Mouse (Mus musculus) forebrain, embryonic 10.5 days (tissue): ENCODE data around the gene Tecr. TPM values are rescaled to one million over a fixed set of nuclear protein-coding genes. Genes with fewer than 3 reads are reported as not detected.
"Not testable (repeated sequence)": the region's sequence is repeated elsewhere in the genome, so short reads cannot be mapped to it uniquely, and the experiment has no call there.

Experiments
- DNase-seq: peaks from one replicate; pipeline ENCODE4 v3.0.0-alpha.2; 2017; ENCODE audit warnings: low spot score; ENCODE audit errors: extremely low spot score
- H3K27ac ChIP-seq: fragments of 300-500 bp; sonication (generic); 2 replicates; pipeline ENCODE4 v1.5.1; 2016; ENCODE audit warnings: mild to moderate bottlenecking
- H3K27me3 ChIP-seq: fragments of 300-500 bp; sonication (generic); 2 replicates; pipeline ENCODE4 v1.6.1; 2016; ENCODE audit warnings: mild to moderate bottlenecking; ENCODE audit not compliant: poor library complexity, severe bottlenecking
- H3K36me3 ChIP-seq: fragments of 300-500 bp; sonication (generic); replicated peaks from 2 replicates; pipeline ENCODE4 v1.6.1; 2016; ENCODE audit warnings: mild to moderate bottlenecking, moderate library complexity
- H3K4me1 ChIP-seq: fragments of 300-500 bp; sonication (generic); 2 replicates; pipeline ENCODE4 v1.6.1; 2016
- H3K4me3 ChIP-seq: fragments of 300-500 bp; sonication (generic); 2 replicates; pipeline ENCODE4 v1.5.1; 2016; ENCODE audit warnings: mild to moderate bottlenecking, moderate library complexity
- H3K9me3 ChIP-seq: fragments of 300-500 bp; sonication (generic); 2 replicates; pipeline ENCODE4 v1.6.1; 2016; ENCODE audit warnings: mild to moderate bottlenecking, moderate library complexity
- WGBS: fragments of 180-500 bp; shearing (Covaris S2); methylation state at CpG from one replicate; pipeline ENCODE4 v1.1.7; 2016; 5-methylcytosine and 5-hydroxymethylcytosine counted together
- polyA plus RNA-seq: library from polyadenylated mRNA; unstranded; fragments of >200 nt; fragmentation: Nextera tagmentation; extraction: Ambion mirVana; gene quantifications from 2 replicates; pipeline ENCODE4 v1.2.1, GENCODE M21; 2016

The Tecr gene
- polyA plus RNA-seq, 1 experiment from 2014 or later: 637 TPM

DNA sequence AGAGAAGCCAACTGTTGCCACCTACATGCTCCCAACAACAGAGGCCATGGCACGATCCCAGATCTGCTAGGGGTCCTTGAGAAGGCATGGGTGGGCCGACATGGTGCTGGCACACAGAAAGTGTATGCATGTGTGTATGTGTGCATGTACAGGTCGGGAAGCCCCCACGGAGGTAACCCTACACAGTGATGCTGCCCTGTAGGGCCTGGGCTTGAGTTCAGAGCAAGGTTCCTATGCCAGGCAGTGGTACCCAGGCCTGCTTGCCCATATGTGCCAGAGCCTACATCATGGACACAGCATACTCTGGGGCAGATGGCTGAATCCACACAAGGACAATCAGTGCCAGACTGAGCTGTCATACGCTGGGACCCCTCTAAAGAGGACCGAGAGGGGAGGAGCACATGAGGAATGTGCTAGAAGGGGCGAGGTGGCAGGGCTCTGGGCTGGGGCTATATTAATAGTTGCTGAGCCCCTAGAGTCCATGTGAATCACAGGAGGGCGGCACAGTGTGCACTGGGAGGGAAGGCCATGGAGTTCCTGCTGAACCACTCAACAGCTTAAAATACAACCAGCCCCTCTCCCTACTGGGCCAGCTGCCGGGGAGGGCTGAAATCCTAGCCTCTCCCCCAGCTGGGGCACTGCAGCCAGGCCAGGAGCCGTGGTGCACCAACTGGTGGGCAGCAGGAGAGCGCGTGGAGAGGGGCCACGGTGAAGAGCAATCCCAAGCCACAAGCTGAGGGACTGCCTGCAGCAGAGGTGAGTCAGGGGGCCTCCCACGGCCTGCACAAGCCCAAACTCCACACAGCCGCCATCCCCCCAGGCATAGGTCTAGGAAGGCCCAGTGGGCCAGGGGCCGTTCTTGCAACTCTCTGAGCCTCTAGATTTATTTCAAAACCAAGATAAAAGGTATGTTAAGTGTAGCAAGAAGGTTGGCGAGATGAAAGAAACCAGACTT is 31.9 kb downstream of the Tecr start:
- H3K27me3 ChIP-seq: no peaks in the 10 kb centered on the region
- no peak overlapping the region for H3K4me3 ChIP-seq
- no peaks in the 10 kb centered on the region for H3K9me3 ChIP-seq
- peaks cover 60% of the 10 kb centered on the region for H3K4me1 ChIP-seq
- DNase-seq: peak; percentile 12
- 86% methylated on average over 17 of the region's 17 CpGs for WGBS
- H3K27ac ChIP-seq: peak overlapping the region; percentile 63; the same call in 1 of the 2 replicates
- peaks cover 80% of the 10 kb centered on the region for H3K36me3 ChIP-seq

DNA sequence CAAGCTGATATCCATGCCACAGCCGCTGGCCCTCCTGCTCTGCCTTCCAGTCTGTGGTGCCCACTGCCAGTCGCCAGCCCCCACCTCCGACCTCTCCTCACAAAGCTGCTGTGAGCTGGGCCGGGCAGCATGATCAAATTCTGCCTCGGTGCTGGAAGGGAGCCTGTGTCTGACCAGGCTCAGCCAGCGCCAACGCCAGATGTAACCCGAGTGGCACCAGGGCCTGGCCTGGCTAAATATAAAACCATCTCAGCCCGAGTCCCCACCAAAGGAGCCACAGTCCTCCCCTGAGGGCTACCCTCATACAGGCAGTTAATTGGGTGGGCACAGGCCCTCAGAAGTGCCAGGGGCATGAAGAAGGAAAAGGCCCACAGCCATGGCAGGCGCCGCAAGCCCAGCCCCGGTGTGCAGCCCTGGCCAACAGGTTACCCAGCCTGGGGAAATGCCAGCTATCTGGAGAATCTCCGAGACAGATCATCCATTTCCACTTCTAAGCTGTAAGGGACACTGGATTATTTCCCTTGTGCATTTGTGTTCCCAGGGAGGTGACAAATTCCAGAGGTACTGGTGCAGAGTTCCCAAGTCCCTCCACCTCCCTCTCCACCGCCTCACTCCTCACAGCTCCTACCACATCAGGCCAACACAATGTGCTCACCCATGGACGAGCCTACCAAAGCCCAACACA is 33.0 kb downstream of the Tecr start:
- H3K36me3 ChIP-seq: peaks cover 80% of the 10 kb centered on the region
- no peak overlapping the region for H3K4me3 ChIP-seq
- DNase-seq: no peak
- H3K27me3 ChIP-seq: no peaks in the 10 kb centered on the region
- no peak overlapping the region for H3K27ac ChIP-seq
- 91% methylated on average over 15 of the region's 15 CpGs for WGBS
- H3K9me3 ChIP-seq: no peaks in the 10 kb centered on the region
- H3K4me1 ChIP-seq: peaks cover 56% of the 10 kb centered on the region

DNA sequence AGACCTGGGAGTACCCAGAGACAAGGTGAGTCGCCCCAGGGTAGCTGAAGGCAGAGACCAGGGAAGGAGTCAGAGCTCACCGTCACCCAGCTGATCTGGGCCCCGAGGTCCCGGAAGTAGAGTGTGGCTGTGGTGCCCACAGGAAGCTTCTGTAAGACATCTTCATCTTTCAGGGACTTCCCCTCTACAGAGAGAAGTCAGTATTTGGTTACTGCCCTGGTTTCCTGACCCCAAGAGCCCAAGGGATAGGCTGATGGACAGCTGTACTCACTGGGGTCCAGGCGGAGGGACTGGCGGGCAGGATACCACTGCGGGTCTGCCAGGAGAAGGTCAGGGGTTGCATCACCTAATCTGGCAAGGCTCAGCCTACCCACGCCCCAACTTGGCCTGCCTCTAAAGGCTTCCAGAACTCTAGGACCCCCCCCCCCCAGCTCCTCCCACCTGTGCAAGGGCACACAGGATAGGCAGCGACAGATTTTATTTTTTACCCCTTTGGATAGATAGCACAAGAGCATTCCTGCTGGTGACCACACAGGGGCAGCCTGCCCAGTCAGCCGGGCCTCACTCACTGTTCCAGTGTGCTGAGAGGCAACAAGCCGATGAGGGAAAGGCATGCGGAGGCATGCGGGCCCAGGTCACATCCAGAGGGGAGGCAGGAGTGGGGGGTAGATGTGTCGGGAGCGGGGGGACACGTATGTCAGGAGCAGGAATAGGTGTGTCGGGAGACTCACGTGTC is 34.5 kb downstream of the Tecr start:
- Histone ChIP-seq H3K4me1 (peaks cover 48% of the 10 kb centered on the region), H3K4me3 (no peak overlapping the region), H3K27me3 (no peaks in the 10 kb centered on the region), H3K9me3 (no peaks in the 10 kb centered on the region), H3K27ac (no peak overlapping the region), H3K36me3 (peaks cover 80% of the 10 kb centered on the region)
- 91% methylated on average over 18 of the region's 18 CpGs for WGBS
- peak; percentile 15 for DNase-seq

DNA sequence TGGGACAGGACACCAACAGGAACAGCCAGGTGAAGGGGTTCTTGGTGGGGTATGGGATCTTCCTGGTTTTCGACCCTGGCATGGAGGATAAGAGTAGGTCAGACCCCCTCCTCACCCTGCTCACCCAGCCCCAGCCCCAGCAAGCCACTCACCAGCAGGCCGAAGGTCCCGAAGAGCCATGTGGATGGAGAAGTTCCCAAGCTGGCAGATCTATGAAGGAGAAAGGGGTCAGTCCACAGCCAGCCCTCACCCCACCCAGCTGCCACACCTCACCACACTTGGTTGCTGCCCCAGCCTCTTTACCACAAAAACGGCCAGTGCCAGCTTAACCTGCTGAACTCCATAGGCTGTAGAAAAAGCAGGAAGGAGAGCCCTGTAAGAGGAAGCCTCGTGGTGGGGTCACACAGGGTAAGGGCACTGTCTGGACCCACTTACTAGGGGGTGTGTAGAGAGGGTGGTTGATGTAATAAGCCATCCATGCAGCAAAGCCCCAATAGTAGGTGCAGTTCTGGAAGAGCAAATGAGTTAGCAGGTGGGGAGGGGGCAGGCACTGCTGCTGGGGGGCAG is 35.4 kb downstream of the Tecr start:
- 83% methylated on average over 5 of the region's 5 CpGs for WGBS
- Histone ChIP-seq H3K27ac (no peak overlapping the region), H3K9me3 (no peaks in the 10 kb centered on the region), H3K36me3 (peaks cover 79% of the 10 kb centered on the region), H3K4me1 (peaks cover 49% of the 10 kb centered on the region), H3K4me3 (no peak overlapping the region), H3K27me3 (no peaks in the 10 kb centered on the region)
- no peak for DNase-seq

DNA sequence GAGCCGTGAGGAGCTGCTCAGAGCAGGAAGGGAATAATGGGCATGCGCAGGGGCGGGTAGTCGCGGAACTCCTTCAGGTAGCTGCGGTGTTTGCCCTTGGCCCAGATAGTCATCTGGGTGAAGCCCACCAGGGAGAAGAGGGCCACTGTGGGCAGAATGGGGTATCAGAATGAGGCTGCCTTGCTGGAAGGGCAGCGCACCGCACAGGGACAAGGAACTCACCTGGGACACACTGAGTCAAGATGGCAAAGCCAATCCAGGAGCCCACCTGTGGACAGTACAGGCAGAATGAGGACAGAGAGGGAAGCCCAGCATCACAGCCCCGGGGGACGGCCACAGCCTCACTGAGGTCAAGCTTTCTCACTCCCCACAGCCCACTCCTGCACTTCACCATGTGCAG is 36.0 kb downstream of the Tecr start:
- Histone ChIP-seq H3K9me3 (no peaks in the 10 kb centered on the region), H3K4me1 (peaks cover 46% of the 10 kb centered on the region), H3K27ac (no peak overlapping the region), H3K4me3 (no peak overlapping the region), H3K27me3 (no peaks in the 10 kb centered on the region), H3K36me3 (peaks cover 76% of the 10 kb centered on the region)
- DNase-seq: no peak
- WGBS: 96% methylated on average over 10 of the region's 10 CpGs

DNA sequence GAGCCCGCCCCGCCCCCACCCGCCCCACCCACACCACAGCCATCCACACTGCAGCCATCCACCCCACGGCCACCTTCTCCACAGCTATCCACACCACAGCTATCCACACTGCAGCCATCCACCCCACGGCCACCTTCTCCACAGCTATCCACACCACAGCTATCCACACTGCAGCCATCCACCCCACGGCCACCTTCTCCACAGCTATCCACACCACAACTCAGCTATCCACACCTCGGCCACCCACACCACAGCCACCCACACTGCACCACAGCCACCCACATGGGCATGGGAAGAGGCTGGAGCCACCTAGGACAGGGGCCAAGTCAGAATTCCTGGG is 36.8 kb downstream of the Tecr start:
- Histone ChIP-seq H3K4me1 (peaks cover 38% of the 10 kb centered on the region), H3K36me3 (peaks cover 74% of the 10 kb centered on the region)
- WGBS: 98% methylated on average over 6 of the region's 7 CpGs
- H3K9me3 ChIP-seq, H3K27ac ChIP-seq, DNase-seq, H3K27me3 ChIP-seq, H3K4me3 ChIP-seq: not testable (repeated sequence)

DNA sequence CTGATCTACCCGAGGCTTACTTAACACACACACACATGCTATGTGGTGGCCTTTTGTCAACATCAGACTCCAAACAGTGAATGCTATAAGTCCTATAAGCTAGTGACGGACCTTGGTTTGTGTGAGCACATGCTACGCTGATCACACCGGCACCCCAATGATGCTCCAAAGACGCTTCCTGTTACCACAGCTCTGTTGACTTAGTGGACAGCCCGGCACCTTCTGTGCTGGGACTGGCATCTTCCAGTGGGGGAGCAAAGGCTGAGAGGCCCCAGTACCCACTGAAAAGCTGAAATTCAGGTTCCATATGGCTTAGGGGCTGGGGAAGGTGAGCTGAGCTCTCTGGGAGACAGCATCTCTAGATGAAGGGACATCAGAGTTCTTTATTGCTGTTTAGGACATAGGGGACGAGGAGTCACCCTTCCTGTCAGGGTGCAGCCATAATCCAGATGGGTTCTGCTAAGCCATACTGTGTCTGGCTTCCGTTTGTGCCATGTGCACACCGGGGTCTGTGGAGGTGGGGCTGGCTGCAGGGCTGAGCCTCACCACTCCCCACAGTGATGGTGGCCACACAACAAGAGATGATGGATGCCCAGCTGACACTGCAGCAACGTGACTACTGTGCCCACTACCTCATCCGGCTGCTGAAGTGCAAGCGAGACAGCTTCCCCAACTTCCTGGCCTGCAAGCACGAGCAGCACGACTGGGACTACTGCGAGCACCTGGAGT is 37.3 kb downstream of the Tecr start:
- H3K27ac ChIP-seq: no peak overlapping the region
- no peaks in the 10 kb centered on the region for H3K27me3 ChIP-seq
- DNase-seq: no peak
- H3K9me3 ChIP-seq: no peaks in the 10 kb centered on the region
- WGBS: 89% methylated on average over 15 of the region's 15 CpGs
- peaks cover 68% of the 10 kb centered on the region for H3K36me3 ChIP-seq
- H3K4me3 ChIP-seq: no peak overlapping the region
- H3K4me1 ChIP-seq: peaks cover 33% of the 10 kb centered on the region

DNA sequence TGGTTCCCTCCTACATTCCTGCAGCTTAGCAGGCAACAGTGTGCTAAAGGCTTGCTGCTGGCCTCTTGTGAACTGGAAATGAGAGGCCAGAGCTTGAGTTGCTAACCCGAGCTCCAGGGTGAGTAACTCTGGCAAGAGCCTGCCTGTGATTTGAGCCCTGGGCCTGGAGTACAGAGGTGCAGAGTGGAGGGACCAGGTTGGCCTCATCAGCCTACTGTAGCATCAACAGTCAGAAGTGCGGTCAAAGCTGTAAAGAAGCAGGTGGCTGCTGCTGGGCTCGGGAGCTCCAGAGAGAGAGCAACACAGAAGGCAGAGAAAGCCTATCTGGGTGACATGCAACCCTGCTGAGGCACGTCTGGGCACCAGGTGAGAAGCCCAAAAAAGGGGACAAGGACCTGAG is 38.6 kb downstream of the Tecr start:
- H3K36me3 ChIP-seq: peaks cover 56% of the 10 kb centered on the region
- H3K27ac ChIP-seq: no peak overlapping the region
- peaks cover 22% of the 10 kb centered on the region for H3K4me1 ChIP-seq
- 82% methylated on average over 4 of the region's 4 CpGs for WGBS
- no peak overlapping the region for H3K4me3 ChIP-seq
- H3K27me3 ChIP-seq: no peaks in the 10 kb centered on the region
- no peaks in the 10 kb centered on the region for H3K9me3 ChIP-seq
- no peak for DNase-seq

DNA sequence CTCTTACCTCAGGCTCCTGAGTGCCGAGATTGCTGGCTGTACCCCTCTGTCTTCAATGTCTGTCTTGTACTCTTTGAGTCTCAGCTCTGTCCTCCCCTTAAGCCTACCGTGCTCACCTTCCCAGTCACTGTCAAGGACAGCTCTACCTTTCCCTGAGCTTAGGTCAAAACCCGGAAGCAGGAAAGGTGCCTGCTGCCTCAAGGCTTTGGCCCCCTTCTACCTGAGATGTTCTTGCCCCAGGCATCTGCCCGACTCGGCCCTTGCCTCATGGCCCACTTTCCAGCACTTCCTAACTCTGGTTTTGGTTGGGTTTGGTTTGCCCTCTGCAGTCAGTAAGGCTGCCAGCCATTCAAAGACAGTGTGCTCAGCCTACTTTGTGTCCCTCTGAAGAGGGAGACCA is 39.0 kb downstream of the Tecr start:
- DNase-seq: no peak
- Histone ChIP-seq H3K4me1 (peaks cover 19% of the 10 kb centered on the region), H3K27me3 (no peaks in the 10 kb centered on the region), H3K27ac (no peak overlapping the region), H3K4me3 (no peak overlapping the region), H3K9me3 (no peaks in the 10 kb centered on the region), H3K36me3 (peaks cover 51% of the 10 kb centered on the region)
- WGBS: 81% methylated on average over 5 of the region's 5 CpGs

DNA sequence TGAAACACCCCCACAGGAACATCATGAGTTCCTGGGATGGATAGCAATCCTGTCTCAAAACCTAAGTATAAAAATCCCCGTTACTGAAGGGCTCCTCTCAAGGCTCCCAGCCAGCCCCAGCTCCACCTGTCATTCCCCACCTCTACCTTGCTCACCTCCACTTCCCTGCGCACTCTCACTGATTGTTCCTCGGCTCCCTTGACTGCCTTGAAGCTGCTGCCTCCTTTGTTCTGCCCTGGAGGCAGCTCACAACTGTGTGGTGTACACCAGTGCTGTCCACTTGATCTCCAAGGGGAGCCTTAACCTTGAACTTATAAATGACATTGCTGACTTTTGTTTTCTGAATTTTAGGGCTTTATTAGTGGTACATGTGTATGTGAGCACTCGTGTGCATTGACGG is 39.6 kb downstream of the Tecr start:
- H3K27ac ChIP-seq: no peak overlapping the region
- H3K4me3 ChIP-seq: peak overlapping the region; percentile 62
- H3K27me3 ChIP-seq: no peaks in the 10 kb centered on the region
- no peaks in the 10 kb centered on the region for H3K9me3 ChIP-seq
- H3K36me3 ChIP-seq: peaks cover 45% of the 10 kb centered on the region
- 75% methylated on average over 5 of the region's 5 CpGs for WGBS
- peaks cover 18% of the 10 kb centered on the region for H3K4me1 ChIP-seq
- no peak for DNase-seq

DNA sequence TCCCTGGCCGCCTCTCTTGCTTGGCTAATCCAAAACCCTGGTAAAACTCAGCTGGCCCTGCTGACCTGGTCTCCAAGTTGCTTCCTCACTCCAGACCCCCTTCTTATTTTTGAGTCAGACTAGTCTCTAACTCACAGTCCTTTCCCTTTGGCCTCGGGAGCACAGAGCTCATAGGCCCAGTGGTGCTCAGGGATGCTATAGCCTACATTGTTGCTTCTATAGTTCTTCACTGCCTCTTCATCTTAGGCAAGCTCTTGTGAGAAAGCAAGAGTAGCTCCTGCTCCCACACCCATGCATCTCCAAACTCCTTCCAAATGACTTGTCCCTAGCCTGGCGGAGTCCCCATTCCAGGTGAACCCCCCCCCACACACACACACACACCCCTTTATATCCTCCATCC is 40.1 kb downstream of the Tecr start:
- H3K4me3 ChIP-seq: peak overlapping the region; percentile 62
- 0 out of 2 replicates have a peak overlapping the region, but pooled peaks have one; percentile 89 for H3K27ac ChIP-seq
- DNase-seq: no peak
- H3K36me3 ChIP-seq: peaks cover 41% of the 10 kb centered on the region
- WGBS: 57% methylated on average over 3 of the region's 3 CpGs
- no peaks in the 10 kb centered on the region for H3K27me3 ChIP-seq
- no peaks in the 10 kb centered on the region for H3K9me3 ChIP-seq
- H3K4me1 ChIP-seq: peaks cover 18% of the 10 kb centered on the region
